Mouse (Mus musculus) limb, embryonic 14.5 days (tissue): Measurements from ENCODE around the gene Cdk17. TPM values are rescaled to one million over a fixed set of nuclear protein-coding genes. Genes with fewer than 3 reads are reported as not detected.

Source experiments
- ATAC-seq: fragments of 200-750 bp; cut with Nextera tagmentation; 2 replicates; pipeline ENCODE4 v1.8.0; 2017; ENCODE audit warnings: low read depth, moderate number of reproducible peaks, moderate TSS enrichment; ENCODE audit not compliant: low FRiP score
- DNase-seq: peaks from one replicate; pipeline ENCODE4 v3.0.0-alpha.2; 2015; ENCODE audit warnings: low spot score
- H3K27ac ChIP-seq: fragments of 300-500 bp; sonication (generic); replicated peaks from 2 replicates; pipeline ENCODE4 v1.5.1; 2014; ENCODE audit warnings: low read depth, mild to moderate bottlenecking, low read length, moderate library complexity, mixed read lengths
- H3K27me3 ChIP-seq: fragments of 300-500 bp; sonication (generic); 2 replicates; pipeline ENCODE4 v1.6.1; 2014; ENCODE audit warnings: low read length, mixed read lengths; ENCODE audit not compliant: control insufficient read depth, insufficient read depth
- H3K36me3 ChIP-seq: fragments of 300-500 bp; sonication (generic); 2 replicates; pipeline ENCODE4 v1.6.1; 2014; ENCODE audit warnings: mild to moderate bottlenecking, low read length, moderate library complexity, mixed read lengths; ENCODE audit not compliant: control insufficient read depth, insufficient read depth
- H3K4me1 ChIP-seq: fragments of 300-500 bp; sonication (generic); 2 replicates; pipeline ENCODE4 v1.6.1; 2014; ENCODE audit warnings: antibody characterized with exemption, low read length, mixed read lengths; ENCODE audit not compliant: control insufficient read depth, insufficient read depth
- H3K4me2 ChIP-seq: fragments of 300-500 bp; sonication (generic); replicated peaks from 2 replicates; pipeline ENCODE4 v1.6.1; 2014; ENCODE audit warnings: low read depth, mild to moderate bottlenecking, low read length, moderate library complexity; ENCODE audit not compliant: severe bottlenecking
- H3K4me3 ChIP-seq: fragments of 300-500 bp; sonication (generic); replicated peaks from 2 replicates; pipeline ENCODE4 v1.5.1; 2014; ENCODE audit warnings: low read length
- H3K9ac ChIP-seq: fragments of 300-500 bp; sonication (generic); 2 replicates; pipeline ENCODE4 v1.6.1; 2014; ENCODE audit warnings: mild to moderate bottlenecking, low read depth, low read length, moderate library complexity; ENCODE audit not compliant: severe bottlenecking
- H3K9me3 ChIP-seq: fragments of 300-500 bp; sonication (generic); 2 replicates; pipeline ENCODE4 v1.6.1; 2016; ENCODE audit warnings: low read length; ENCODE audit not compliant: control insufficient read depth
- POLR2A ChIP-seq: fragments of 200-500 bp; IDR thresholded peaks from 2 replicates; pipeline ENCODE4 v1.8.0; 2012; ENCODE audit warnings: inconsistent platforms, mild to moderate bottlenecking, moderate library complexity, borderline replicate concordance; ENCODE audit not compliant: insufficient read depth, insufficient read length; ENCODE audit errors: extremely low read depth
- WGBS: fragments of 180-500 bp; shearing (Covaris S2); extraction: QIAGEN DNeasy Blood & Tissue Kit; methylation state at CpG from one replicate; pipeline ENCODE4 v1.1.7; 2014; 5-methylcytosine and 5-hydroxymethylcytosine counted together
- polyA plus RNA-seq, 2 experiments: library from polyadenylated mRNA; depleted of rRNA in 1 of 2; stranded (reverse) in 1 of 2; unstranded in 1 of 2; fragments of >200 nt; fragmentation: Nextera tagmentation in 1 of 2; extraction: Ambion mirVana in 1 of 2; gene quantifications; 2 replicates each; pipeline versions ENCODE4 v1.2.1 to v1.2.3; 2012 to 2014

Cdk17 gene
- polyA plus RNA-seq, 2 experiments: 24.7 to 25.9 TPM

GRCm38 (mm10) chr10:93283258-93283657 lies 122.6 kb downstream of the Cdk17 start:
- H3K9me3 ChIP-seq: no peaks in the 10 kb centered on the region
- WGBS: 63% methylated on average over 4 of the region's 4 CpGs
- no peak for ATAC-seq
- no peaks in the 10 kb centered on the region for H3K27me3 ChIP-seq
- no peak overlapping the region for H3K27ac ChIP-seq
- no peak overlapping the region for H3K9ac ChIP-seq
- no peak for TF ChIP-seq POLR2A
- no peak overlapping the region for H3K4me3 ChIP-seq
- no peak overlapping the region for H3K4me2 ChIP-seq
- H3K36me3 ChIP-seq: peaks cover 64% of the 10 kb centered on the region
- no peak for DNase-seq
- H3K4me1 ChIP-seq: peaks cover under 1% of the 10 kb centered on the region

DNA sequence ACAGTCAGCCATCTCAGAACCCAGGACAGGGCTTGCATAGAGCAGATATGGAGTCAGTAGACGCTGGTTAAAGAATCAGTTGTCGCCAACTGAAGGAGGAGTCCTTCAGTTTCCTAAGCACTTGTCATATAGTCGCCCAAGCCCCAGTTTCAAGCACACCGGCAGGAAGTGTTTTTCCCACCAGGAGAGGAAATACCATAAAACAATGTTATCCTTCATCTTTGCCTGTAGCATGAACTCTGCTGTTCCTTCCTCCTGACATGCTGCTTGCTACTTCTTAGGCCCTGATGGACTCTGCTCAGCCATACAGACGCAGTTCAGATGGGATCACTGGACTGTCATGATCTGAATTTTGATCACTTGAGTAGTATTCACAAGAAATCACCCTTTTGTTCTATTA lies 124.8 kb downstream of the Cdk17 start:
- no peak for TF ChIP-seq POLR2A
- peaks cover 5% of the 10 kb centered on the region for H3K4me1 ChIP-seq
- DNase-seq (no peak), ATAC-seq (no peak)
- WGBS: 87% methylated on average over 5 of the region's 5 CpGs
- H3K9me3 ChIP-seq: no peaks in the 10 kb centered on the region
- peaks cover 49% of the 10 kb centered on the region for H3K36me3 ChIP-seq
- H3K27ac ChIP-seq: no peak overlapping the region
- H3K4me2 ChIP-seq: no peak overlapping the region
- no peaks in the 10 kb centered on the region for H3K27me3 ChIP-seq
- H3K4me3 ChIP-seq: no peak overlapping the region
- no peak overlapping the region for H3K9ac ChIP-seq

DNA sequence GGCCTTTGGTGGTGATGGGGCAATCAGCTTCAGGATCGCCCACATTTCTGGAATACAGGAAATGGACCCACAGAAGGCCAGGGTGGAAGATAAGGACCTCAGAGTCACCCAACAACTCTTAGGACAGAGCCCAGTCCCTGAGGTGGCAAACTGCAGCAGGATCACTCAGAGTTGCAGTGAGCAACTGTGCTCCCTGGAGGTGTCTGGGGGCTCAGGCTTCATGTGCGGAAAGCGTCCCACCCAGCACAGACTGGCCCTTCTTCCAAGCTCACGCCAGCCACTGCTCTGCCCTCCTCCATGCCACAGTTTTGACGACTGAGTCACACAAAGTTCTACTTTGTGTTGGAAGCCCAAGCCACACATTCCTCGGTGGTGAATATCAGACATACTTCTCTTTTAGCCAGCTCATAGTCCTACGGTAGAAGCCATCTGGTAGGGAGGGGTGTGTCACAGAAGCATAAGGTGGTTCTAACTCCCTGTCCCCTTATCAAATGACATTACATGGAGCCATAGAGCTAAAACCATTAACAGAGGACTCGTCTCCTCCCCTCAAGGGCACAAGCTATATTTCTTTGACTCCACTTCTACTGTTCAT lies 127.0 kb downstream of the Cdk17 start:
- peaks cover 7% of the 10 kb centered on the region for H3K4me1 ChIP-seq
- no peak overlapping the region for H3K4me3 ChIP-seq
- H3K9me3 ChIP-seq: no peaks in the 10 kb centered on the region
- H3K36me3 ChIP-seq: peaks cover 30% of the 10 kb centered on the region
- 88% methylated on average over 8 of the region's 8 CpGs for whole genome bisulfite sequencing
- DNase-seq (no peak), ATAC-seq (no peak)
- H3K27me3 ChIP-seq: no peaks in the 10 kb centered on the region
- TF ChIP-seq POLR2A: no peak
- no peak overlapping the region for H3K27ac ChIP-seq
- no peak overlapping the region for H3K9ac ChIP-seq
- no peak overlapping the region for H3K4me2 ChIP-seq

DNA sequence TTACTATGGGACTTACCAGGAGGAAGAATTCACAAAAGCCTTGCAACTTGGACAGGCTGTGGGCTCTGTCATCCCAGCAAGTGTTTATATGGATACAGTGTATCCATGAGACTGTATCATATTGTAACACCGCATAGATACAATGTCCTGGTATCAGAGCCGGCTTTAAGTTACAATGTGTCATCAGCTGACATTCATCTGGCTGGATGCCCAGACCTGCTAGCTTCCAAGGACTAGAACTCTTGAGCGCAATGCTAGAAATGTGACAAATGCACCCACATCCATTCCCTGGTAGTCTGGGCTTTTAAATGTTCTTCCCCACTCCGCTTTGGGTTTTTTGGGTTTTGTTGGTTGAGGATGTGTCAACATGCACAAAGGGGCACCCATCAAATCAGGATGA lies 127.7 kb downstream of the Cdk17 start:
- peak; percentile 68 for DNase-seq
- TF ChIP-seq POLR2A: no peak
- Histone ChIP-seq H3K4me3 (no peak overlapping the region), H3K4me1 (peaks cover 7% of the 10 kb centered on the region), H3K27ac (no peak overlapping the region), H3K9me3 (no peaks in the 10 kb centered on the region), H3K36me3 (peaks cover 24% of the 10 kb centered on the region), H3K27me3 (no peaks in the 10 kb centered on the region), H3K4me2 (no peak overlapping the region), H3K9ac (no peak overlapping the region)
- 77% methylated on average over 4 of the region's 4 CpGs for WGBS
- no peak for ATAC-seq

DNA sequence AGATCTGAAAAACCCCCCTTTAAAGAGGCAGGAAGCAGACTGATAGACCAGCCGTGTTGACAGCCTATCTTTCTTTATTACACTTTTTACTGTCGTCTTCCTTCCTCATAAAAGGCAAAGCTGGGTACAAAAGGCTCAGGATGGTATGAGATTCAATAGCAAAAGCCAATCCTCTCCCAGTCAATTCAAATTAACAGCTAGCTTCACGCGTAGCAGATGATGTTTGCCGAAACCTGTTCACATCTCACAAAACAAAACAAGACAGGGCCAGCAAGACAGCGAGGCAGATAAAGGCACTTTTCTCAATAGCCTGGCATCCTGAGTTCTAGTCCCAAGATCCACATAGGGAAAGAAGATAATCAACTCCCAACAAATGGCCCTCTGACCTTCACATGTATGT lies 128.7 kb downstream of the Cdk17 start:
- 49% methylated on average over 6 of the region's 6 CpGs for WGBS

More for the DNA sequence above, 128.7 kb downstream of the Cdk17 start:
- no peak for DNase-seq
- no peaks in the 10 kb centered on the region for H3K9me3 ChIP-seq
- no peak overlapping the region for H3K4me2 ChIP-seq
- no peak for TF ChIP-seq POLR2A
- no peak for ATAC-seq
- H3K9ac ChIP-seq: no peak overlapping the region
- H3K4me1 ChIP-seq: peaks cover 10% of the 10 kb centered on the region
- H3K27me3 ChIP-seq: no peaks in the 10 kb centered on the region
- H3K4me3 ChIP-seq: no peak overlapping the region
- no peak overlapping the region for H3K27ac ChIP-seq
- peaks cover 14% of the 10 kb centered on the region for H3K36me3 ChIP-seq
